In genomic region chr16:74375342-74375940, GRCm38 (mm10) we compare ENCODE assay signal across 24 mouse cellular contexts. TPM values are rescaled to one million over a fixed set of nuclear protein-coding genes. Genes with fewer than 3 reads are reported as not detected.
DNase-seq lines count a peak whose midpoint lies in the region; ATAC-seq and TF ChIP-seq lines count a peak whose summit lies in the region.
"Had no signal": no experiment of that assay in that cellular context is flagged by ENCODE, and none has a peak within 500 bp of the region (broad histone marks: within the 10 kb centered on the region; RNA-seq: fewer than 3 reads in every experiment).

No protein-coding gene starts in this region.

- peaks cover 15% of the 10 kb centered on the region; the same call in 1 of the 2 replicates for H3K4me1 ChIP-seq in midbrain, embryonic 12.5 days
- peaks cover 23% of the 10 kb centered on the region; the same call in 1 of the 2 replicates for H3K4me1 ChIP-seq in midbrain, embryonic 15.5 days
- H3K4me1 ChIP-seq in forebrain, embryonic 14.5 days (ENCODE audit: control insufficient read depth, insufficient read depth, low read length): peaks cover 34% of the 10 kb centered on the region
- peaks cover 28% of the 10 kb centered on the region for H3K4me1 ChIP-seq in hindbrain, embryonic 15.5 days (replicated peaks)
- peaks cover 25% of the 10 kb centered on the region for H3K4me1 ChIP-seq in neural tube, embryonic 15.5 days
- no peaks in the 10 kb centered on the region for H3K4me1 ChIP-seq in lung, postnatal 0 days (ENCODE audit: insufficient read depth, low read depth, low read length)
- H3K4me1 ChIP-seq in liver, postnatal 0 days (ENCODE audit: insufficient read depth): no peaks in the 10 kb centered on the region
- H3K4me1 ChIP-seq: heart, embryonic 12.5 days; stomach, embryonic 15.5 days had no signal

- H3K9me3 ChIP-seq in midbrain, embryonic 12.5 days: no peaks in the 10 kb centered on the region
- no peaks in the 10 kb centered on the region for H3K9me3 ChIP-seq in midbrain, embryonic 15.5 days
- no peaks in the 10 kb centered on the region for H3K9me3 ChIP-seq in forebrain, embryonic 14.5 days (replicated peaks; ENCODE audit: control insufficient read depth, low read length)
- no peaks in the 10 kb centered on the region for H3K9me3 ChIP-seq in hindbrain, embryonic 15.5 days
- H3K9me3 ChIP-seq in neural tube, embryonic 15.5 days (replicated peaks): no peaks in the 10 kb centered on the region
- no peaks in the 10 kb centered on the region for H3K9me3 ChIP-seq in lung, postnatal 0 days (ENCODE audit: low read length)
- no peaks in the 10 kb centered on the region for H3K9me3 ChIP-seq in liver, postnatal 0 days (ENCODE audit: low read length)
- H3K9me3 ChIP-seq: heart, embryonic 12.5 days; limb, embryonic 10.5 days; stomach, embryonic 15.5 days had no signal

- TF ChIP-seq CTCF in lung, postnatal 0 days (IDR thresholded peaks at IDR 0.05): no peak
- no peak for TF ChIP-seq CTCF in liver, postnatal 0 days (IDR thresholded peaks at IDR 0.05; ENCODE audit: low read depth)

- no peaks in the 10 kb centered on the region for H3K36me3 ChIP-seq in midbrain, embryonic 12.5 days
- no peaks in the 10 kb centered on the region for H3K36me3 ChIP-seq in midbrain, embryonic 15.5 days (replicated peaks)
- H3K36me3 ChIP-seq in forebrain, embryonic 14.5 days (ENCODE audit: control insufficient read depth, insufficient read depth, low read length): no peaks in the 10 kb centered on the region
- no peaks in the 10 kb centered on the region for H3K36me3 ChIP-seq in hindbrain, embryonic 15.5 days
- no peaks in the 10 kb centered on the region for H3K36me3 ChIP-seq in neural tube, embryonic 15.5 days
- no peaks in the 10 kb centered on the region for H3K36me3 ChIP-seq in lung, postnatal 0 days (ENCODE audit: insufficient read depth, low read length)
- no peaks in the 10 kb centered on the region for H3K36me3 ChIP-seq in liver, postnatal 0 days (replicated peaks; ENCODE audit: insufficient read depth, low read length)
- H3K36me3 ChIP-seq: G1E; heart, embryonic 12.5 days; limb, embryonic 10.5 days; stomach, embryonic 15.5 days had no signal

- H3K27me3 ChIP-seq in midbrain, embryonic 12.5 days: no peaks in the 10 kb centered on the region
- H3K27me3 ChIP-seq in midbrain, embryonic 15.5 days (replicated peaks): no peaks in the 10 kb centered on the region
- no peaks in the 10 kb centered on the region for H3K27me3 ChIP-seq in forebrain, embryonic 14.5 days (replicated peaks; ENCODE audit: control insufficient read depth, insufficient read depth, low read length)
- no peaks in the 10 kb centered on the region for H3K27me3 ChIP-seq in hindbrain, embryonic 15.5 days
- no peaks in the 10 kb centered on the region for H3K27me3 ChIP-seq in neural tube, embryonic 15.5 days (replicated peaks)
- no peaks in the 10 kb centered on the region for H3K27me3 ChIP-seq in lung, postnatal 0 days (replicated peaks; ENCODE audit: insufficient read depth, low read length)
- no peaks in the 10 kb centered on the region for H3K27me3 ChIP-seq in liver, postnatal 0 days (ENCODE audit: insufficient read depth, low read length)
- H3K27me3 ChIP-seq: heart, embryonic 12.5 days; stomach, embryonic 15.5 days had no signal

- WGBS in midbrain, embryonic 12.5 days: 55% methylated on average over 12 of the region's 12 CpGs
- WGBS in midbrain, embryonic 15.5 days: 37% methylated on average over 12 of the region's 12 CpGs
- 16% methylated on average over 12 of the region's 12 CpGs for WGBS in forebrain, embryonic 14.5 days
- 37% methylated on average over 12 of the region's 12 CpGs for WGBS in hindbrain, embryonic 15.5 days
- WGBS in neural tube, embryonic 15.5 days: 35% methylated on average over 12 of the region's 12 CpGs
- 74% methylated on average over 12 of the region's 12 CpGs for WGBS in lung, postnatal 0 days
- WGBS in liver, postnatal 0 days (ENCODE audit: insufficient replicate concordance): 75% methylated on average over 12 of the region's 12 CpGs

- ATAC-seq in midbrain, embryonic 12.5 days (ENCODE audit: low FRiP score, low read depth): peak; percentile 63
- no peak; the same call in 1 of the 2 replicates for ATAC-seq in midbrain, embryonic 15.5 days (replicated peaks)
- peak; percentile 82 for ATAC-seq in forebrain, embryonic 14.5 days
- ATAC-seq in hindbrain, embryonic 15.5 days (ENCODE audit: low FRiP score, low read depth): peak; percentile 69; the same call in 1 of the 2 replicates
- 0 out of 2 replicates have a peak, but pooled peaks have one; percentile 28 for ATAC-seq in neural tube, embryonic 15.5 days (ENCODE audit: low FRiP score)
- no peak for ATAC-seq in lung, postnatal 0 days
- no peak for ATAC-seq in liver, postnatal 0 days
- ATAC-seq: inflammation-experienced regulatory T-cells, adult 6 months had no signal

- no peak for TF ChIP-seq EP300 in lung, postnatal 0 days (IDR thresholded peaks at IDR 0.05)
- TF ChIP-seq EP300 in liver, postnatal 0 days (IDR thresholded peaks at IDR 0.05; ENCODE audit: low read depth): no peak

- DNase-seq in forebrain, embryonic 14.5 days (ENCODE audit: low spot score): peak; percentile 79
- no peak for DNase-seq in lung, postnatal 0 days (ENCODE audit: low spot score)
- DNase-seq in liver, postnatal 0 days: no peak
- no peak for DNase-seq in adrenal gland, adult 8-10 months
- DNase-seq: cerebellum, adult 8-10 months; gastrocnemius, adult 2 months; heart, postnatal 14 days; kidney, adult 2 months; kidney, postnatal 14 days; lung, adult 18-20 months; lung, postnatal 36 days; right cerebral cortex, postnatal 14 days; spleen, adult 18-20 months; thymus, adult 2 months had no signal

- no peak overlapping the region for H3K4me2 ChIP-seq in midbrain, embryonic 12.5 days (replicated peaks)
- H3K4me2 ChIP-seq in midbrain, embryonic 15.5 days: no peak overlapping the region
- peak overlapping the region; percentile 1; the same call in 1 of the 2 replicates for H3K4me2 ChIP-seq in forebrain, embryonic 14.5 days (ENCODE audit: low read length)
- no peak overlapping the region for H3K4me2 ChIP-seq in hindbrain, embryonic 15.5 days
- no peak overlapping the region for H3K4me2 ChIP-seq in neural tube, embryonic 15.5 days
- H3K4me2 ChIP-seq in lung, postnatal 0 days (replicated peaks; ENCODE audit: low read depth, low read length): no peak overlapping the region
- no peak overlapping the region for H3K4me2 ChIP-seq in liver, postnatal 0 days (ENCODE audit: low read depth, low read length)
- H3K4me2 ChIP-seq: heart, embryonic 12.5 days; stomach, embryonic 15.5 days had no signal

- H3K9ac ChIP-seq in midbrain, embryonic 12.5 days (replicated peaks): no peak overlapping the region
- H3K9ac ChIP-seq in midbrain, embryonic 15.5 days: no peak overlapping the region
- H3K9ac ChIP-seq in forebrain, embryonic 14.5 days (ENCODE audit: low read length): no peak overlapping the region
- H3K9ac ChIP-seq in hindbrain, embryonic 15.5 days: no peak overlapping the region
- H3K9ac ChIP-seq in neural tube, embryonic 15.5 days (replicated peaks): no peak overlapping the region
- no peak overlapping the region for H3K9ac ChIP-seq in lung, postnatal 0 days (replicated peaks; ENCODE audit: low read depth)
- H3K9ac ChIP-seq in liver, postnatal 0 days (replicated peaks): no peak overlapping the region
- H3K9ac ChIP-seq: heart, embryonic 12.5 days; stomach, embryonic 15.5 days had no signal

- H3K27ac ChIP-seq in midbrain, embryonic 12.5 days (replicated peaks): no peak overlapping the region
- H3K27ac ChIP-seq in midbrain, embryonic 15.5 days: no peak overlapping the region
- no peak overlapping the region for H3K27ac ChIP-seq in forebrain, embryonic 14.5 days (ENCODE audit: low read depth, low read length)
- no peak overlapping the region for H3K27ac ChIP-seq in hindbrain, embryonic 15.5 days (replicated peaks)
- no peak overlapping the region for H3K27ac ChIP-seq in neural tube, embryonic 15.5 days (replicated peaks)
- H3K27ac ChIP-seq in lung, postnatal 0 days (ENCODE audit: low read length): no peak overlapping the region
- H3K27ac ChIP-seq in liver, postnatal 0 days (ENCODE audit: low read depth): no peak overlapping the region
- H3K27ac ChIP-seq: gastrocnemius, adult 2 months; limb, embryonic 10.5 days; stomach, embryonic 15.5 days had no signal

- no peak overlapping the region for H3K4me3 ChIP-seq in midbrain, embryonic 12.5 days
- no peak overlapping the region for H3K4me3 ChIP-seq in midbrain, embryonic 15.5 days
- H3K4me3 ChIP-seq in forebrain, embryonic 14.5 days (ENCODE audit: low read depth, low read length): no peak overlapping the region
- H3K4me3 ChIP-seq in hindbrain, embryonic 15.5 days: no peak overlapping the region
- no peak overlapping the region for H3K4me3 ChIP-seq in neural tube, embryonic 15.5 days (replicated peaks)
- no peak overlapping the region for H3K4me3 ChIP-seq in lung, postnatal 0 days (ENCODE audit: low read depth, low read length)
- H3K4me3 ChIP-seq in liver, postnatal 0 days (ENCODE audit: low read depth, low read length): no peak overlapping the region
- H3K4me3 ChIP-seq: gastrocnemius, adult 2 months; heart, embryonic 12.5 days; limb, embryonic 10.5 days; stomach, embryonic 15.5 days had no signal

RNA-seq across cellular contexts. Expression of gene Robo2, which starts 36.2 kb away (rescaled TPM):
- 60.7 and 61.0 TPM in 2 replicates for polyA plus RNA-seq in midbrain, embryonic 12.5 days (2016; fragmentation: Nextera tagmentation; extraction: Ambion mirVana)
- 91.6 and 95.0 TPM in 2 replicates for polyA plus RNA-seq in midbrain, embryonic 15.5 days (2015; fragmentation: Nextera tagmentation; extraction: Ambion mirVana)
- 64.7 and 94.0 TPM in 2 replicates for polyA plus RNA-seq in forebrain, embryonic 14.5 days (2014; fragmentation: Nextera tagmentation; extraction: Ambion mirVana)
- 81.3 and 86.3 TPM in 2 replicates for polyA plus RNA-seq in hindbrain, embryonic 15.5 days (2015; fragmentation: Nextera tagmentation; extraction: Ambion mirVana)
- 75.5 and 87.3 TPM in 2 replicates for polyA plus RNA-seq in neural tube, embryonic 15.5 days (2015; fragmentation: Nextera tagmentation; extraction: Ambion mirVana)
- 13.3 and 19.9 TPM in 2 replicates for polyA plus RNA-seq in lung, postnatal 0 days (2015; fragmentation: Nextera tagmentation; extraction: Ambion mirVana)
- polyA plus RNA-seq in liver, postnatal 0 days (2015; fragmentation: Nextera tagmentation; extraction: Ambion mirVana): 1.1 and 1.6 TPM in 2 replicates
- 1 to 10 TPM; 5.0 to 8.9 (median 6.7) TPM for total RNA-seq in adrenal gland, adult 8-10 months (2022)
- total RNA-seq: megakaryocyte-erythroid progenitor cell, adult 5-6 weeks had no signal
- polyA plus RNA-seq: G1E had no signal

Comparison
In these comparisons a context has a peak if more than half of its experiments do, and no peak if none do; other contexts are left out.
1. ATAC-seq: peak in midbrain, embryonic 12.5 days (single experiment), forebrain, embryonic 14.5 days (single experiment), hindbrain, embryonic 15.5 days (single experiment) and neural tube, embryonic 15.5 days (single experiment); none in midbrain, embryonic 15.5 days (single experiment), lung, postnatal 0 days (single experiment) and liver, postnatal 0 days (single experiment).